Mouse (Mus musculus) heart, embryonic 10.5 days (tissue): ENCODE data around the gene Mgat4e. TPM values are rescaled to one million over a fixed set of nuclear protein-coding genes. Genes with fewer than 3 reads are reported as not detected.
"Not testable (repeated sequence)": the region's sequence is repeated elsewhere in the genome, so short reads cannot be mapped to it uniquely, and the experiment has no call there.

Source experiments
- DNase-seq: peaks from one replicate; pipeline ENCODE4 v3.0.0-alpha.2; 2017; ENCODE audit warnings: low spot score
- H3K27ac ChIP-seq: fragments of 300-500 bp; sonication (generic); 2 replicates; pipeline ENCODE4 v1.5.1; 2016; ENCODE audit warnings: mild to moderate bottlenecking
- H3K27me3 ChIP-seq: fragments of 300-500 bp; sonication (generic); 2 replicates; pipeline ENCODE4 v1.6.1; 2016; ENCODE audit warnings: mild to moderate bottlenecking; ENCODE audit not compliant: poor library complexity, insufficient read depth, severe bottlenecking
- H3K36me3 ChIP-seq: fragments of 300-500 bp; sonication (generic); 2 replicates; pipeline ENCODE4 v1.6.1; 2016; ENCODE audit warnings: mild to moderate bottlenecking, moderate library complexity
- H3K4me1 ChIP-seq: fragments of 300-500 bp; sonication (generic); 2 replicates; pipeline ENCODE4 v1.6.1; 2016; ENCODE audit warnings: mild to moderate bottlenecking
- H3K4me3 ChIP-seq: fragments of 300-500 bp; sonication (generic); 2 replicates; pipeline ENCODE4 v1.5.1; 2016; ENCODE audit warnings: mild to moderate bottlenecking, moderate library complexity
- H3K9me3 ChIP-seq: fragments of 300-500 bp; sonication (generic); 2 replicates; pipeline ENCODE4 v1.6.1; 2016; ENCODE audit warnings: mild to moderate bottlenecking, moderate library complexity
- WGBS: fragments of 180-500 bp; shearing (Covaris S2); methylation state at CpG from one replicate; pipeline ENCODE4 v1.1.7; 2016; 5-methylcytosine and 5-hydroxymethylcytosine counted together
- polyA plus RNA-seq: library from polyadenylated mRNA; unstranded; fragments of >200 nt; fragmentation: Nextera tagmentation; extraction: Ambion mirVana; gene quantifications from 2 replicates; pipeline ENCODE4 v1.2.1, GENCODE M21; 2016

Gene Mgat4e
- polyA plus RNA-seq, 1 experiment from 2014 or later = not detected

DNA sequence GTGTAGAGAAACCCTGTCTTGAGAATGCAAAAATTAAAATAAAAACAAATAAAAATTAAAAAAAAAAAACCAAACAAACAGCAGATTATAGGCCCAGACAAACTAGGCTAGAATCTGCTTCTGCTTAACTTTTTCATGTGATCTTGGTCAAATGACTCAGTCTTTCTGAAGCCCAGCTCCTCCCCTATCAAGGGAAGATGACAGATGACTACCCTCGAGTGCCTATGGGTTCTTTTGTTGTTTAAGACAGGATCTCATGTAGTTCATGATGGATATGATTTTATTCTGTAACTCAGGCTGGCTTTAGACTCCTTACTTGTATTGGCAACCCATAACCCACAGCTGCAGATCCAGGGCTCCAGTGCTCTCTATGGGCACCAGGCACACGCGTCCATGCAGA, 2.4 kb upstream of the Mgat4e start:
- Histone ChIP-seq H3K27ac (no peak overlapping the region), H3K4me3 (no peak overlapping the region), H3K27me3 (no peaks in the 10 kb centered on the region), H3K36me3 (no peaks in the 10 kb centered on the region), H3K4me1 (peaks cover 24% of the 10 kb centered on the region), H3K9me3 (no peaks in the 10 kb centered on the region)
- no peak for DNase-seq
- 82% methylated on average over 3 of the region's 3 CpGs for WGBS

DNA sequence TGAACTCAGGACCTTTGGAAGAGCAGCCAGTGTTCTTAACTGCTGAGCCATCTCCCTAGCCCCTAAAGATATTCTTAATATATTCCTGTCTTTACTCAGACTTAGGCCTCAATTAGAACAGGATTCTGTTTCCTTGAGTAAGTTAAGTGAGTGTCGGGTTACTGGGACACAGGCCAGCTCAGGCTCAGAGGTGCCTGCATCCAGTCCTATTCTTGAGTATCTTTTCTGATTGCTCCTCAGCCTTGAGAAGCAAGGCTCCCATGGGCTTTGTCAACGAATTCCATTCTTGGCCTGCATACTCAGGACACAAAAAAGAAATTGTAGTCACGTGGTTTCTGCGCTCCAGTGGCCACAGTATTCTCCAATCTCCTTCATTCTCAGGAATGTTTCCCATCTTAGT, 1.3 kb downstream of the Mgat4e start:
- no peak for DNase-seq
- Histone ChIP-seq H3K9me3 (peaks cover 7% of the 10 kb centered on the region), H3K4me3 (no peak overlapping the region), H3K4me1 (0 out of 2 replicates have a peak, but pooled peaks cover 5% of the 10 kb centered on the region), H3K36me3 (no peaks in the 10 kb centered on the region), H3K27me3 (no peaks in the 10 kb centered on the region), H3K27ac (no peak overlapping the region)
- 75% methylated on average over 4 of the region's 4 CpGs for WGBS

- H3K4me3 ChIP-seq = no peak overlapping the region
- no peaks in the 10 kb centered on the region for H3K36me3 ChIP-seq
- DNase-seq = no peak
- no peaks in the 10 kb centered on the region for H3K4me1 ChIP-seq
- H3K9me3 ChIP-seq = peaks cover 7% of the 10 kb centered on the region
- WGBS = 85% methylated on average over 10 of the region's 10 CpGs
- H3K27ac ChIP-seq = no peak overlapping the region
- no peaks in the 10 kb centered on the region for H3K27me3 ChIP-seq
These were observed 8.9 kb downstream of the Mgat4e start for GRCm38 (mm10) chr1:134540610-134541009.

DNA sequence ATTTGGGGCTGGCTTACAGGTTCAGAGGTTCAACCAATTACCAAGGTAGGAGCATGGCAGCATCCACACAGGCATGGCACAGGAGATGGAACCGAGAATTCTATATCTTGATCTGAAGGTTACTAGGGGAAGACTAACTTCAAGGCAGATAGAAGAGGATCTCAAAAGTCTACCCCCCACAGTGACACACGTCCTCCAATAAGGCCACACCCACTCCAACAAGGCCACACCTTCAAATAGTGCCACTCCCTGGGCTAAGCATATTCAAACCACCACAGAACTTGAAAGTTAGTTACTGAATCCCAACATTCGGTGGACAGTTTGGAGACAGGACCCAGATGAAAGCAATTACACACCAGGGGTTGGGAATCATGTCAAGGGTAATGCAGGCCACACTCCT, 14.0 kb downstream of the Mgat4e start:
- no peaks in the 10 kb centered on the region for H3K27me3 ChIP-seq
- no peak overlapping the region for H3K27ac ChIP-seq
- no peaks in the 10 kb centered on the region for H3K9me3 ChIP-seq
- 61% methylated on average over 3 of the region's 3 CpGs for WGBS
- no peak overlapping the region for H3K4me3 ChIP-seq
- no peaks in the 10 kb centered on the region for H3K4me1 ChIP-seq
- DNase-seq = no peak
- no peaks in the 10 kb centered on the region for H3K36me3 ChIP-seq

DNA sequence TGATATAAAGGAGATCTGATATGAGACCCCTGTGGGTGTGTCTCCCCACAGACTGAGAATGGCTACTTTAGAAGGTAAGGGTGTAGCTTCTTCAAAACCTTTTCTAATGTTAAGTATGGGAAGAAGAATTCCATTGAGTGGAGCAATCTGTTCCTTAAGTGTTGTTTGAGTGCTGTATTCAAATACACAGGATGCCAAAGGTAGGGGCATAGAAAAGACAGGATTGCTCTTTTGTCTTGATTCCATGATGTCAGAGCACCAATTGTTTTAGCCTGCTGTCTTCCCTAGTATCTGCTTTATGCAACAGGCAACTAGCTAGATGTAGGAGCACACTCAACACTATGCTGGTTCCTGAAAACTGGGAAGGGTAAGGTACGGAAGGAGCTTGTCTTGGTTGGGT, 14.4 kb downstream of the Mgat4e start:
- WGBS = 91% methylated on average over 1 of the region's 1 CpGs
- no peak for DNase-seq
- Histone ChIP-seq H3K4me3 (no peak overlapping the region), H3K27ac (no peak overlapping the region), H3K4me1 (no peaks in the 10 kb centered on the region), H3K36me3 (no peaks in the 10 kb centered on the region), H3K27me3 (no peaks in the 10 kb centered on the region), H3K9me3 (no peaks in the 10 kb centered on the region)

DNA sequence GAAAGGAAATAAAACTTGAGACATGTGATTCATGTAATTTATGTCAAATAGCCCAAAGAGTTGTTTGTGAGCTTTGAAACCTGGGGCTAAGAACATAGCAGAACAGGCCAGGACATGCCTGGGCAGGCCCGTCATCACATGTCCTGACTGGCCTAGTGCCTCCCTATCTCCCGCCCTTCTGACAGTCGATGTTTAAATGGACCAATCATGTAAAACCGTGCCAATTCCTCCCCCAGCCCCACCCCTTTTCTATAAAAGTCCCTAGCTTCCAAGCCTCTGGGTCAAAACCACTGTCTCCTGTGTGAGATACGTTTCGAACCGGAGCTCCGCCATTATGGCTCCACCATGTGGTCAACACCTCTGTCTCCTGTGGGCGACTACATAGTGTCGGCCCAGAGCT, 15.8 kb downstream of the Mgat4e start:
- H3K9me3 ChIP-seq, H3K36me3 ChIP-seq, H3K27ac ChIP-seq, H3K4me1 ChIP-seq, DNase-seq, H3K4me3 ChIP-seq, H3K27me3 ChIP-seq: not testable (repeated sequence)
- WGBS = 91% methylated on average over 10 of the region's 10 CpGs

- Histone ChIP-seq H3K36me3 (no peaks in the 10 kb centered on the region), H3K27me3 (no peaks in the 10 kb centered on the region), H3K9me3 (no peaks in the 10 kb centered on the region), H3K4me3 (no peak overlapping the region), H3K27ac (no peak overlapping the region), H3K4me1 (peaks cover 6% of the 10 kb centered on the region)
- DNase-seq = no peak
- whole genome bisulfite sequencing = 81% methylated on average over 6 of the region's 6 CpGs
These were observed 18.9 kb downstream of the Mgat4e start for GRCm38 (mm10) chr1:134530618-134531017.

DNA sequence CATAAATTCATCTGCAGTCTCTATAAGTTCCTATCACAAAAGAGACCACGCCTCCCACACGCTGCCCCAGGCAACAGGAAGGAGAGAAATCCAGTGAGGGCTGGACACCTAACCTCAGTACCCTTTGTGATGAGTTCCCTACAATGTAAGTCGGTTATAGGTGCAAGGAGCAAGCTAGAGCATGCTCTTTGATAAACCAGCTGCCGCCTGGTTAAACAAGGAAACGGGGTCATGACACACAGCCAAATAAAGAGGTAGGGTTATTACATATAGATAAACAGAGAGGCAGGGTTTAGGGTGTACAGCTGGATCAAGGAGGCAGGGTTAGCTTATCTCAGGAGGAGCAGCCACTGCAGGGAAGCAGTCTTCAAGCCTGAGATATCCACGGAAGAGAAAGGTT, 22.7 kb downstream of the Mgat4e start:
- DNase-seq = no peak
- no peaks in the 10 kb centered on the region for H3K9me3 ChIP-seq
- no peak overlapping the region for H3K27ac ChIP-seq
- no peak overlapping the region for H3K4me3 ChIP-seq
- 71% methylated on average over 6 of the region's 6 CpGs for WGBS
- peaks cover 6% of the 10 kb centered on the region for H3K4me1 ChIP-seq
- H3K36me3 ChIP-seq = no peaks in the 10 kb centered on the region
- no peaks in the 10 kb centered on the region for H3K27me3 ChIP-seq

GRCm38 (mm10) chr1:134525015-134525414, 24.5 kb downstream of the Mgat4e start:
- no peak overlapping the region for H3K4me3 ChIP-seq
- WGBS = 91% methylated on average over 1 of the region's 1 CpGs
- H3K9me3 ChIP-seq = no peaks in the 10 kb centered on the region
- peaks cover 6% of the 10 kb centered on the region for H3K4me1 ChIP-seq
- H3K27me3 ChIP-seq = no peaks in the 10 kb centered on the region
- DNase-seq = no peak
- H3K27ac ChIP-seq = no peak overlapping the region
- no peaks in the 10 kb centered on the region for H3K36me3 ChIP-seq

- H3K27ac ChIP-seq = no peak overlapping the region
- no peaks in the 10 kb centered on the region for H3K9me3 ChIP-seq
- no peaks in the 10 kb centered on the region for H3K36me3 ChIP-seq
- 67% methylated on average over 5 of the region's 5 CpGs for WGBS
- H3K4me3 ChIP-seq = no peak overlapping the region
- H3K4me1 ChIP-seq = peaks cover 6% of the 10 kb centered on the region
- H3K27me3 ChIP-seq = no peaks in the 10 kb centered on the region
- no peak for DNase-seq
These were observed 25.1 kb downstream of the Mgat4e start for GRCm38 (mm10) chr1:134524424-134524823.

DNA sequence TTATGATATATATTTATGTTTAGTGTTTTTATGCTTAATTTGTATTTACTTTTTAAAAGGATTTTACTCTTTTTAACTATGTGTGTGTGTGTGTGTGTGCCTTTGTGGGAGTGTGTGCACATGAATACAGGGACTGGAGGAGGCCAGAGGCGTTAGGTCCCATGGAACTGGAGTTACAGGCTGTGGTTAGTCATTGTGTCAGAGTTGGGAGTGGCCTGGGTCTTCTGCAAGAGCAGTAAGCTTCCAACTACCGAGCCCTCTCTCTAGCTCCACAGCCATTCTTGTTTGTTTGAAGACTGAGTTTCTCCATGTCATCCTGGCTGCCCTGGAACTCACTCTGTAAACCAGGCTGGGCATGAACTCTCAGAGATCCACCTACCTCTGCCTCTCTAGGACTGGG, 27.2 kb downstream of the Mgat4e start:
- Histone ChIP-seq H3K4me1 (peaks cover 6% of the 10 kb centered on the region), H3K27me3 (no peaks in the 10 kb centered on the region)
- WGBS = 57% methylated on average over 2 of the region's 2 CpGs

DNA sequence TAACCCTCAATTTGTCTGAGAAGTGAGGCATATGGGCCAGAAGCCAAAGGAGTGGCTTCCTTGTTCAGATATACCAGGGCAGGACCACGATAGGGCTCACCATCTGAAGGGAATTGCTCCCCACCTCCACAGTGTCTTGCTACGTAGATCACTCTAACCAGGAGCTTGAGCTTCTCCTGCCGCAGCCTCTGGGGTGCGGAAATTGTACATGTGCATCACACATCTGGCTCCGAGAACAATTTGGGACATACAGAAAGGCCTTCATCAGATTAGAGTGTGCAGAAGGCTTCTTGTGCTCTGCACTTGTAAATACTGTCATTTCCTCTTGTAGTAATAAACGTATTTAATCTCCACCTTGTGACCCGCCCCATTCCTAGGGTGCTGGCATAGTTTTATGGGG, 28.3 kb downstream of the Mgat4e start:
- no peak for DNase-seq
- H3K27me3 ChIP-seq = no peaks in the 10 kb centered on the region
- H3K9me3 ChIP-seq = no peaks in the 10 kb centered on the region
- no peak overlapping the region for H3K4me3 ChIP-seq
- H3K4me1 ChIP-seq = peaks cover 9% of the 10 kb centered on the region
- no peak overlapping the region for H3K27ac ChIP-seq
- no peaks in the 10 kb centered on the region for H3K36me3 ChIP-seq
- WGBS = 83% methylated on average over 7 of the region's 7 CpGs

More for the DNA sequence above, 27.2 kb downstream of the Mgat4e start:
- H3K36me3 ChIP-seq = no peaks in the 10 kb centered on the region
- no peaks in the 10 kb centered on the region for H3K9me3 ChIP-seq
- H3K4me3 ChIP-seq = no peak overlapping the region
- no peak for DNase-seq
- no peak overlapping the region for H3K27ac ChIP-seq

- Histone ChIP-seq H3K4me1 (peaks cover 13% of the 10 kb centered on the region), H3K9me3 (no peaks in the 10 kb centered on the region), H3K36me3 (no peaks in the 10 kb centered on the region), H3K27ac (no peak overlapping the region), H3K4me3 (no peak overlapping the region), H3K27me3 (peaks cover 2% of the 10 kb centered on the region; the same call in 1 of the 2 replicates)
- no peak for DNase-seq
- WGBS = 59% methylated on average over 8 of the region's 8 CpGs
These were observed 29.3 kb downstream of the Mgat4e start for GRCm38 (mm10) chr1:134520001-134520721.

GRCm38 (mm10) chr1:134519201-134519600, 30.3 kb downstream of the Mgat4e start:
- H3K27ac ChIP-seq, H3K9me3 ChIP-seq, H3K36me3 ChIP-seq, H3K4me3 ChIP-seq, DNase-seq: not testable (repeated sequence)
- H3K27me3 ChIP-seq = peaks cover 12% of the 10 kb centered on the region
- H3K4me1 ChIP-seq = peaks cover 13% of the 10 kb centered on the region
- 88% methylated on average over 5 of the region's 5 CpGs for WGBS
